Mouse (Mus musculus) cortical plate, adult 2 months (tissue): Measurements from ENCODE around the gene Ntn3. TPM values are rescaled to one million over a fixed set of nuclear protein-coding genes. Genes with fewer than 3 reads are reported as not detected.
A peak's percentile ranks its signal among the peaks of the same experiment; 100 is the strongest.

ENCODE experiments used
- H3K27ac ChIP-seq: fragments of 200-500 bp; 2 replicates; pipeline ENCODE4 v1.5.1; 2012; ENCODE audit warnings: low read length, control low read depth, inconsistent platforms; ENCODE audit not compliant: insufficient read depth
- H3K4me1 ChIP-seq: fragments of 200-500 bp; 2 replicates; pipeline ENCODE4 v1.6.1; 2011; ENCODE audit warnings: low read length; ENCODE audit not compliant: control insufficient read depth, insufficient read depth
- H3K4me3 ChIP-seq: fragments of 200-500 bp; 2 replicates; pipeline ENCODE4 v1.5.1; 2011; ENCODE audit warnings: mild to moderate bottlenecking, low read length, control low read depth; ENCODE audit not compliant: insufficient read depth
- CTCF ChIP-seq: fragments of 200-500 bp; IDR thresholded peaks from 2 replicates; pipeline ENCODE4 v1.5.1; 2011; ENCODE audit warnings: mild to moderate bottlenecking, control low read depth, low read length; ENCODE audit not compliant: insufficient read depth; ENCODE audit errors: extremely low read depth
- POLR2A ChIP-seq: fragments of 200-500 bp; IDR thresholded peaks from 2 replicates; pipeline ENCODE4 v1.6.1; 2011; ENCODE audit warnings: mild to moderate bottlenecking, low read length, control low read depth; ENCODE audit not compliant: insufficient read depth; ENCODE audit errors: extremely low read depth
- polyA plus RNA-seq: library from polyadenylated mRNA; depleted of rRNA; stranded (reverse); fragments of >200 nt; gene quantifications from 2 replicates; pipeline ENCODE4 v1.2.3, GENCODE M21; 2012

Gene Ntn3
- polyA plus RNA-seq, 1 experiment: 5.5 TPM

DNA sequence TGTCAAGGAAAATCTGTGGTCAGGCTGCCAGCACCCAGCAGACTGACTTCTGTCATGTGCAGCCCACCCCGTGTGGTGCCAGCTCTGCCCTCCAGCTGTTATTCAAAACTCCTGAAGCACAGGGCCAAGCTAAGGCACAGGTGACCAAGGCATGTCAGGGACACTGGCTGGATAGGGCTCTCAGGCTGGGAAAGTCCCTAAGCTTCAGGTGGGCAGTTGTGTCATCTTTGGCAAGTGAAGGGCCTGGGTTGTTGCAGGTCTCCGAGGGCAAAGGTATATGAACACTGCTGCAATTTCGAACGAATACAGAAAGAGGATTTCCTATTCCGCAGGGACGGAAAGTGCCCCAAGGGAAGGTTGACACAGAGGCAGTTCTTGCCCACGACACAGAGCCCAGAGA is 4.5 kb downstream of the Ntn3 start:
- peaks cover 19% of the 10 kb centered on the region for H3K4me1 ChIP-seq
- TF ChIP-seq POLR2A (no peak), CTCF (no peak)
- H3K4me3 ChIP-seq: peak overlapping the region; percentile 68
- H3K27ac ChIP-seq: no peak overlapping the region

GRCm38 (mm10) chr17:24203611-24204534 is 5.5 kb downstream of the Ntn3 start:
- Histone ChIP-seq H3K4me3 (peak overlapping the region; percentile 68; the same call in 1 of the 2 replicates), H3K27ac (no peak overlapping the region), H3K4me1 (peaks cover 20% of the 10 kb centered on the region)
- TF ChIP-seq CTCF (no peak), POLR2A (no peak)

DNA sequence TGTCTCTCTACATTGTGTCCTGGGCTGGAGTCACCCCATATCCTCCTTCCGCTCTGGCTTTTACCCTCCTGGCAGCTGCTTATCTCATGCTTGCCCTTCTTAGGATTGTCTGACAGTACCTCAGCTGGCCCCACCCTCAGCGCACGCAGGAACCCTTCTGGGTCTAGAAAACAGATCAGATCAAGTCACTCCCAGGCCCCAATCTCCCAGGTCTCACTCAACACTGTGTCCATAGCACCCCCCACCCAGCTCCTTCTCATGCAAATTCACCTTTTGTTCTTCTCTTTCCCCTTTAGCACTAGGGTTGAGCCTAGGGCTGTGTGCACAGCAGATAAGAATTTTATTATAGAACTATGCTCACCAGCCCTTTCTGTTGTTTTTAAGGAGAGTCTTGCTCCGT is 6.3 kb downstream of the Ntn3 start:
- Histone ChIP-seq H3K4me3 (no peak overlapping the region), H3K27ac (no peak overlapping the region), H3K4me1 (peaks cover 21% of the 10 kb centered on the region)
- TF ChIP-seq CTCF (no peak), POLR2A (no peak)

GRCm38 (mm10) chr17:24201092-24201491 is 8.2 kb downstream of the Ntn3 start:
- Histone ChIP-seq H3K27ac (no peak overlapping the region), H3K4me3 (no peak overlapping the region), H3K4me1 (peaks cover 26% of the 10 kb centered on the region)
- TF ChIP-seq CTCF: no peak
- no peak for TF ChIP-seq POLR2A

- Histone ChIP-seq H3K4me3 (no peak overlapping the region), H3K27ac (0 out of 2 replicates have a peak overlapping the region, but pooled peaks have one; percentile 51), H3K4me1 (peaks cover 23% of the 10 kb centered on the region)
- TF ChIP-seq POLR2A (no peak), CTCF (no peak)
Observed at GRCm38 (mm10) chr17:24199741-24200140, 9.6 kb downstream of the Ntn3 start.

DNA sequence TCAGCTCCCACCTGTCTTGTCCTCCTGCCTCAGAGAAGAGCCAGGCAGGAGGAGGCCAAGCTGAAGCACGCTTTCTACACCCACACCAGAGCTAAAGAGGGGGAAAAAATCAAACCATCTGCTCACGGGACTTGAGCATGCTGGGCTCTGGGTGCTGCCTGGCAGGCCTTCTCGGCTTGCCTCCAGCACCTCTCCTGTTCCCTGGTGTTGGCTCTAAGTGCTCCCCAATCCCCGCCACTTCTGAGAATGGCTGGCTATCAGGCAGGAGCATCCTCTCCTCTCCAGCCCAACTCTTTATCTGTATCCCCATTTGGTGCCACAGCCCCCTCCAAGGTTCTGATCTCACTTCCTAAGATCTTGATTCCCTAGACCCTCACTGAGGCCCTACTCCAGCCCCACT is 10.1 kb downstream of the Ntn3 start:
- H3K4me3 ChIP-seq: no peak overlapping the region
- peaks cover 23% of the 10 kb centered on the region for H3K4me1 ChIP-seq
- no peak overlapping the region for H3K27ac ChIP-seq
- peak; percentile 34; the same call in 1 of the 2 replicates for TF ChIP-seq POLR2A
- TF ChIP-seq CTCF: no peak

GRCm38 (mm10) chr17:24197032-24197824 is 12.1 kb downstream of the Ntn3 start:
- Histone ChIP-seq H3K4me1 (peaks cover 28% of the 10 kb centered on the region), H3K27ac (no peak overlapping the region), H3K4me3 (no peak overlapping the region)
- no peak for TF ChIP-seq POLR2A
- no peak for TF ChIP-seq CTCF

DNA sequence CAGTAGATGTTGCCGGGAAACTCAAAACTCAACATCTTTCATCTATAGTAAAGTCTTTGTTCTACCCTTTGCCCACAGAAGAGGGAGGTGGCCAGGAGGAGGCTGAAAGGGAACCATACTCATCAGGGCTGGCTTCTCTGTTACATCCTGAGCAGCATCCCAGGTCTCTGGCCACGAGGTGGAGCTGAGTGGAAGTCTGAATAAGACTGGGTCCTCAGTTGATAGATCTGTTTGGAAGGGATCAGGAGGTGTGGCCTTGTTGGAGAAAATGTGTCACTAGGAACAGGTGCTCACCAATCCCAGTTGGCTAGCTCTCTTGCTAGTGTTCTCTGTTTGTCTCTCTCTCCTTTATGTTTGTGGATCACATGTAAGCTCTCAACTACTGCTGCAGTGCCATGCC is 14.0 kb downstream of the Ntn3 start:
- Histone ChIP-seq H3K4me3 (no peak overlapping the region), H3K4me1 (peaks cover 27% of the 10 kb centered on the region), H3K27ac (no peak overlapping the region)
- TF ChIP-seq POLR2A: no peak
- no peak for TF ChIP-seq CTCF

DNA sequence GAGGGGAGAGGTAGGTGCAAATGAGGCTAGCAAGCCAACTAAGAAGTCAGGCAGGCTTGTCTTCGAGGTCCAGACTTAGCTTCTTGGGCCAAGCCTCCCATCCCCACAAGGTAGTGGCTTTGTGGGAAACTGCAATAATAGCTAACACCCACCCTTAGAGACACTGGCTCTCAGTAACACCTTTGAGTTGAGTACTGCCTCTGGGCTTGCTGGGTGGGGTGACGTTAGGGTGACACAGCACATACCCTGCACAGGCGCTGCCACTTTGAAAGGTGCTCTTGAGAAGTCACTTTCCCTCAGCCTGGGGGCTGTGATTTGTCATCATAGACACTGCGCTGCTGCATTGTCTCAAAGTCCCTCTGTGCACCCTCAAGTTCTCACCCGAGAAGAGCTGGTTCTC is 15.6 kb downstream of the Ntn3 start:
- Histone ChIP-seq H3K4me1 (peaks cover 20% of the 10 kb centered on the region), H3K27ac (no peak overlapping the region), H3K4me3 (no peak overlapping the region)
- TF ChIP-seq CTCF: no peak
- no peak for TF ChIP-seq POLR2A

DNA sequence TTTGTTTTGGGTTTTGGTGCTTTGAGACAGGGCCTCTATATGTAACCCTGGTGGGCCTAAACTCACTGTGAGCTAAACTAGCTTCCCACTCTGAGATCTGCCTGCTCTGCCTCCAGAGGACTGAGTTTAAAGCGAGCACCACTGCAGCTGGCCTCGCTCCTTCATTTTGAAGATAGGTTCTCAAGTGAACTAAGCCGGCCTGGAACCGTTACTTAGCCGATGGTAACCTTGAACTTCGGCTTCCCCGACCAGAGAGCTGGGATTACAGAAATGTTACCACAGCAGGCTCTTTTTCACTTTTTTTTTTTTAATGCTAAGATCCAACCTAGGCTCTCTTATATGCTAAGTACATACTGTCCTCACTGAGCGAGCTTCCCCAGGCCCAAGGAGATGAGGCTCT is 16.1 kb downstream of the Ntn3 start:
- H3K4me1 ChIP-seq: peaks cover 19% of the 10 kb centered on the region
- TF ChIP-seq CTCF (no peak), POLR2A (no peak)
- H3K4me3 ChIP-seq: no peak overlapping the region
- no peak overlapping the region for H3K27ac ChIP-seq
